ENCODE assay signal across 7 mouse cellular contexts in the genomic region with DNA sequence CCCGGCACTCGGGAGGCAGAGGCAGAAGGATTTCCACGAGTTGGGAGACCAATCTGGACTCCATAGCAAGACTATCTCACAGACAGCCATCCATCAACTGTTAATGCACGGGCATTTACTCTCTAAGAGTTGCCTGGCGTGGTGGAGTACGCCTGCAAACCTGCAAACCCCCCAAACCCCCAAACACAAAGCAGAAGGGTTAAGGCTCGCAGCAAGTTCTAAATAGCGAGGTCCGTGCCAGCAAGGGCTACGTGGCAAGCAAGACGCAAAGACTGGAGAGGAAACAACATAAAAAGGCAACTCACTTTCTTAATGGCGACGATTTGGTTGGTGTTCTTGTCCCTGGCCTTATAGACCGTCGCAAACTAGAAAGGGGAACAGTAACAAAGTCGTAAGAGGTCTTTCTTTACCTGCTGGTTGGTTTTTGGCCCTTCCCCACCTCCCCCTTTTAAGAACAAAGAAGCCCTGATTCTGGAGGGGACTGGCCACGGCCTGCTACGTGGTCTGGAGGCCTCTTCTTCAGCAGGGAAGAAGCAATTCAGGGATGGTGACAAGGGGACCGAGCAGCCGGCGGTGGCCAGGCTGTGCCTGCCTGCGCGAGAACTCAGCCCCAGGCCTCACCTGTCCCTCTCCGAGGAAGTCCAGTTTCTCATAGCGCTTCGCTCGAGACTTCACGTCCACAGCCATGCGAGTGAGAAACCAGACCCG. TPM values are rescaled to one million over a fixed set of nuclear protein-coding genes. Genes with fewer than 3 reads are reported as not detected.
DNase-seq lines count a peak whose midpoint lies in the region; ATAC-seq and TF ChIP-seq lines count a peak whose summit lies in the region.

No protein-coding gene starts in this region.

- peak overlapping the region; percentile 84 for H3K4me3 ChIP-seq in cerebellum, adult 2 months (replicated peaks; ENCODE audit: insufficient read depth, low read depth, low read length)
- peak overlapping the region; percentile 77 for H3K4me3 ChIP-seq in forebrain, postnatal 0 days (ENCODE audit: low read depth, low read length)
- peak overlapping the region; percentile 93 for H3K4me3 ChIP-seq in midbrain, embryonic 13.5 days (replicated peaks)

- WGBS in cerebellum, adult 2 months = under 1% methylated on average over 30 of the region's 30 CpGs
- WGBS in forebrain, postnatal 0 days = 2% methylated on average over 30 of the region's 30 CpGs
- WGBS in midbrain, embryonic 13.5 days = 1% methylated on average over 30 of the region's 30 CpGs

- H3K27me3 ChIP-seq in cerebellum, adult 2 months (ENCODE audit: control insufficient read depth, insufficient read depth, low read length) = no peaks in the 10 kb centered on the region
- H3K27me3 ChIP-seq in forebrain, postnatal 0 days (ENCODE audit: insufficient read depth, low read length) = no peaks in the 10 kb centered on the region
- H3K27me3 ChIP-seq in midbrain, embryonic 13.5 days = no peaks in the 10 kb centered on the region

- no peak for TF ChIP-seq POLR2A in cerebellum, adult 2 months (IDR thresholded peaks at IDR 0.05; ENCODE audit: borderline replicate concordance, insufficient read depth, low read length)

- no peaks in the 10 kb centered on the region for H3K9me3 ChIP-seq in forebrain, postnatal 0 days (ENCODE audit: low read length)
- no peaks in the 10 kb centered on the region for H3K9me3 ChIP-seq in midbrain, embryonic 13.5 days

- peak; percentile 18 for DNase-seq in ovary, postnatal 10 days (ENCODE audit: low spot score)
- DNase-seq in ovary, postnatal 14 days (ENCODE audit: low spot score) = no peak
- peak in 1 of 2 experiments; percentile 15 for DNase-seq in cerebellum, adult 2 months
- DNase-seq in forebrain, postnatal 0 days = no peak
- peak; percentile 34 for DNase-seq in kidney, postnatal 10 days
- no peak for DNase-seq in frontal cortex, postnatal 14 days (ENCODE audit: low spot score in 2 of 2)

- peaks cover 3% of the 10 kb centered on the region; the same call in 1 of the 2 replicates for H3K4me1 ChIP-seq in cerebellum, adult 2 months (ENCODE audit: control insufficient read depth, insufficient read depth, low read length)
- H3K4me1 ChIP-seq in forebrain, postnatal 0 days (ENCODE audit: insufficient read depth) = peaks cover 6% of the 10 kb centered on the region; the same call in 1 of the 2 replicates
- H3K4me1 ChIP-seq in midbrain, embryonic 13.5 days (replicated peaks) = peaks cover 23% of the 10 kb centered on the region

- TF ChIP-seq CTCF in cerebellum, adult 2 months (IDR thresholded peaks at IDR 0.05; ENCODE audit: borderline replicate concordance, insufficient read depth, low read depth, low read length) = no peak
- no peak for TF ChIP-seq CTCF in forebrain, postnatal 0 days (IDR thresholded peaks at IDR 0.05; ENCODE audit: low read depth)

- peak overlapping the region; percentile 76 for H3K4me2 ChIP-seq in forebrain, postnatal 0 days (ENCODE audit: low read depth)
- H3K4me2 ChIP-seq in midbrain, embryonic 13.5 days (replicated peaks) = peak overlapping the region; percentile 94

- H3K36me3 ChIP-seq in forebrain, postnatal 0 days (ENCODE audit: insufficient read depth) = peaks cover 10% of the 10 kb centered on the region; the same call in 1 of the 2 replicates
- peaks cover 24% of the 10 kb centered on the region for H3K36me3 ChIP-seq in midbrain, embryonic 13.5 days

- peak; percentile 76 for ATAC-seq in forebrain, postnatal 0 days
- ATAC-seq in midbrain, embryonic 13.5 days = peak; percentile 94

- H3K9ac ChIP-seq in forebrain, postnatal 0 days = peak overlapping the region; percentile 90
- H3K9ac ChIP-seq in midbrain, embryonic 13.5 days (replicated peaks) = peak overlapping the region; percentile 95

- H3K27ac ChIP-seq in cerebellum, adult 2 months (ENCODE audit: insufficient read depth, low read length) = peak overlapping the region; percentile 1; the same call in 1 of the 2 replicates
- H3K27ac ChIP-seq in forebrain, postnatal 0 days (ENCODE audit: low read depth, low read length) = peak overlapping the region; percentile 94
- peak overlapping the region; percentile 89 for H3K27ac ChIP-seq in midbrain, embryonic 13.5 days

RNA-seq across cellular contexts. Expression of a gene that starts 0.4 kb away (rescaled TPM):
- 18.5 and 20.9 TPM in 2 replicates for polyA plus RNA-seq in cerebellum, adult 2 months (2012; rRNA removed)
- total RNA-seq in forebrain, postnatal 0 days (2014; rRNA removed) = 38.0 and 48.2 TPM in 2 replicates
- 36.5 and 40.9 TPM in 2 replicates for polyA plus RNA-seq in forebrain, postnatal 0 days (2015; fragmentation: Nextera tagmentation; extraction: Ambion mirVana)
- 54.1 and 58.0 TPM in 2 replicates for polyA plus RNA-seq in midbrain, embryonic 13.5 days (2015; fragmentation: Nextera tagmentation; extraction: Ambion mirVana)

RNA-seq across cellular contexts. Expression of a gene that starts 14.2 kb away (rescaled TPM):
- 115 and 119 TPM in 2 replicates for polyA plus RNA-seq in cerebellum, adult 2 months (2012; rRNA removed)
- 33.0 and 63.9 TPM in 2 replicates for total RNA-seq in forebrain, postnatal 0 days (2014; rRNA removed)
- polyA plus RNA-seq in forebrain, postnatal 0 days (2015; fragmentation: Nextera tagmentation; extraction: Ambion mirVana) = 151 and 181 TPM in 2 replicates
- 122 and 137 TPM in 2 replicates for polyA plus RNA-seq in midbrain, embryonic 13.5 days (2015; fragmentation: Nextera tagmentation; extraction: Ambion mirVana)

RNA-seq across cellular contexts. Expression of a gene that starts 45.4 kb away (rescaled TPM):
- polyA plus RNA-seq in cerebellum, adult 2 months (2012; rRNA removed) = 0.41 and 0.63 TPM in 2 replicates
- 3.5 and 4.9 TPM in 2 replicates for total RNA-seq in forebrain, postnatal 0 days (2014; rRNA removed)
- 6.8 and 7.7 TPM in 2 replicates for polyA plus RNA-seq in forebrain, postnatal 0 days (2015; fragmentation: Nextera tagmentation; extraction: Ambion mirVana)
- 14.5 and 16.2 TPM in 2 replicates for polyA plus RNA-seq in midbrain, embryonic 13.5 days (2015; fragmentation: Nextera tagmentation; extraction: Ambion mirVana)

RNA-seq across cellular contexts. Expression of a gene that starts 56.1 kb away (rescaled TPM):
- polyA plus RNA-seq in cerebellum, adult 2 months (2012; rRNA removed) = 0.18 and 0.33 TPM in 2 replicates
- 16.5 and 17.1 TPM in 2 replicates for total RNA-seq in forebrain, postnatal 0 days (2014; rRNA removed)
- 22.8 and 26.2 TPM in 2 replicates for polyA plus RNA-seq in forebrain, postnatal 0 days (2015; fragmentation: Nextera tagmentation; extraction: Ambion mirVana)
- polyA plus RNA-seq in midbrain, embryonic 13.5 days (2015; fragmentation: Nextera tagmentation; extraction: Ambion mirVana) = 119 and 130 TPM in 2 replicates

Comparison
In these comparisons a context has a peak if more than half of its experiments do, and no peak if none do; other contexts are left out.
1. DNase-seq: peak in ovary, postnatal 10 days (single experiment) and kidney, postnatal 10 days (single experiment); none in ovary, postnatal 14 days (single experiment), forebrain, postnatal 0 days (single experiment) and frontal cortex, postnatal 14 days (0 of 2).
2. H3K27ac ChIP-seq: peak in every context shown above with its lines; median percentile 94 in forebrain, postnatal 0 days; 89 in midbrain, embryonic 13.5 days; 1 in cerebellum, adult 2 months.
3. Peak in every context shown above with its lines, with median percentiles within 50 percentile points of each other: H3K4me3 ChIP-seq.